Mouse (Mus musculus) G1E (cell line): ENCODE data around the gene Dalrd3.

Source experiments
- CTCF ChIP-seq: IDR thresholded peaks from 2 replicates; pipeline ENCODE4 v1.5.1; 2012; ENCODE audit warnings: low read depth, low read length, inconsistent platforms, mixed read lengths
- GATA1 ChIP-seq: IDR thresholded peaks from 2 replicates; pipeline ENCODE4 v1.6.1; 2012; ENCODE audit warnings: borderline replicate concordance, low read length, inconsistent platforms, mixed read lengths
- GATA2 ChIP-seq: IDR thresholded peaks from 2 replicates; pipeline ENCODE4 v1.6.1; 2012; ENCODE audit warnings: low read depth, low read length, inconsistent platforms, borderline replicate concordance
- POLR2AphosphoS5 ChIP-seq: IDR thresholded peaks from 2 replicates; pipeline ENCODE4 v1.6.1; 2012; ENCODE audit warnings: low read depth, low read length, inconsistent platforms; ENCODE audit not compliant: insufficient replicate concordance
- TAL1 ChIP-seq: conservative IDR thresholded peaks from 2 replicates; pipeline ENCODE4 v1.6.1; 2012; ENCODE audit warnings: low read depth, low read length, inconsistent platforms, mixed read lengths

- TF ChIP-seq GATA1 (no peak), CTCF (no peak), POLR2AphosphoS5 (no peak), TAL1 (no peak), GATA2 (no peak)
These were observed at the start of gene Dalrd3 for GRCm38 (mm10) chr9:108569381-108570206.
